Mouse (Mus musculus) megakaryocyte-erythroid progenitor cell, adult 5 weeks (primary cell): ENCODE measurements around the gene Kidins220. TPM values are rescaled to one million over a fixed set of nuclear protein-coding genes. Genes with fewer than 3 reads are reported as not detected.

Experiments used
- polyA plus RNA-seq: library from polyadenylated mRNA; stranded (reverse); fragments of >175 nt; gene quantifications from 2 replicates; pipeline ENCODE4 v1.2.3, GENCODE M21; 2012

Gene Kidins220
- polyA plus RNA-seq: 22.7 and 23.2 TPM in 2 replicates

DNA sequence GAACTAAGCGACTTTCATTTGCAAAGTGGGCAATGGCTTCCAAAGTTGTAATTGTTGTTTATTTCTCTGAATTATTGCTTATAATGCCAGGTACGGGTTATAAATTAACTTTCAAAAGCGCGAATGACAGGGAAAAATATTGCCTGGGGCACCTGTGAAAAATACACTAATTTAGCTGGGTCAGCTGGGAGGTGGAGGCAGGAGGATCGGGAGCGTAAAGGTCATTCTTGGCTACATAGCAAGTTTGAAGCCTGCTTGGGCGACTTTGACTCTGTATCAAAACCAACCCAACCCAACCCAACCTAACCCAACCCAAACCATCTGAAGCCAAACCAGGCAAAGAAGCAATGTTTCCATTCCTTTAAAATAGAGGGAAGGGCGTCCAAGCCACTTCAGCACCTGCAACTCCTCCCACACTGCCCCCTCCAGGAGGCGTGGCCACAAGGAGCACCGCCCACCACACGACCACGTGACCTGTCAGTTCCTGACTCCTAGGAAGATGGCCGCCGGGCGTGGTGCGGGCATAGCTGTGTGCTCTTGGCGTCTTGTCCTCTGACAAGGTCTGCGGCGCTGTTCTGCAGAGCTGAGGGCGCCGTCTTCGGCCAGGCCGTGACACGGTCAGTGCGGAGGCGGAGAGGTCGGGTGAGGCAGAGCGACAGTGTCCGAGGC, at the start of gene Kidins220:
TSS of gene Kidins220 (plus strand) at position 480 of the 669 bp plus-strand sequence.

GRCm38 (mm10) chr12:25097052-25097209, 122.2 kb downstream of the Kidins220 start, which contains the start of gene Id2:
Id2 (minus strand) TSS chr12:25097140.

Other genes starting within 250 kb of the Kidins220 start
- 1.1 and 1.3 TPM in 2 replicates for gene Mboat2, start 144.0 kb upstream of the Kidins220 start, polyA plus RNA-seq
- gene Id2, start 122.2 kb downstream of the Kidins220 start, polyA plus RNA-seq: 13.3 and 14.1 TPM in 2 replicates